Mouse (Mus musculus) gastrocnemius, adult 8-10 months (tissue): ENCODE results near the gene Mypop. TPM values are rescaled to one million over a fixed set of nuclear protein-coding genes. Genes with fewer than 3 reads are reported as not detected.

Experiments used
- DNase-seq, 2 experiments: peaks; one replicate each; pipeline ENCODE4 v3.0.0; 2022; ENCODE audit warnings: low spot score in 2 of 2
- total RNA-seq, 4 experiments: library from RNA; stranded (reverse); gene quantifications; 2 replicates each; pipeline ENCODE4 v1.2.4; 2022

The Mypop gene
- 10 to 100 TPM in 2 of 4 experiments, 1 to 10 TPM in 2; 8.0 to 10.6 (median 9.9) TPM for total RNA-seq

DNA sequence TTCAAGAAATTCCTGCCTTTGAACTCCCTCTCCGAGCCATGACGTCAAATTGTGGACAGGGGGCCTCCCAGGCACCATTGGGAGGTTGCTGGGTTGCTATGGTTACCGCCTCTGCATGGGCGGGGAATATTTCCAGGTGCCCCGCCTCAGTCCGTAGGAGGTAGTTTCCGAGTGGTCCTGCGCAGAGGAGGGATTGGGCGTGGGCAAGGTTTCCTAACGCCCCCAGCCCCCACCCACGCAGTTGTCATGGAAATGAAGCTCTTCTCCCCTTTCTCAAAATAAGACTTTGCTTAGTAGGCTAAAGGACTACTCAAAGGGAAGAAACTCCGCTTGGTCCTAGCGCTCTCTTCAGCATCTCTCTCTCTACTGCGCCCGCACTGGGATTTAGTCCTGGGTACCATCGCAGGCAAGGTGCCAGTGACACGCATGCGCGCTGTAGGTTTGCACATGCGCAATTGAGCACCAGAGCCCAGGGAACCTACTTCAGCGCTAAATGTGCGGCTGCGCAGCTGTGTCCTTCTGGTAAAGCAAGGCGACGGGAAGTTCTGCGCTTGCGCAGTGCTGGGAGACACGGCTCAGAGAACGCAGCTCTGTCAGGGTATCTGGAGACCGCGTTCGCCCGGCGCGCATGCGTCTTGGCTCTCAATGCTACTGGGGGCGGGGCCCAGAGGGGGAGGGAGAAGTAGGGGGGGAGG is at the start of gene Mypop:
Mypop (plus strand) TSS at position 645 of the 695 bp plus-strand sequence.
- peak; percentile 98 to 100 for DNase-seq

DNA sequence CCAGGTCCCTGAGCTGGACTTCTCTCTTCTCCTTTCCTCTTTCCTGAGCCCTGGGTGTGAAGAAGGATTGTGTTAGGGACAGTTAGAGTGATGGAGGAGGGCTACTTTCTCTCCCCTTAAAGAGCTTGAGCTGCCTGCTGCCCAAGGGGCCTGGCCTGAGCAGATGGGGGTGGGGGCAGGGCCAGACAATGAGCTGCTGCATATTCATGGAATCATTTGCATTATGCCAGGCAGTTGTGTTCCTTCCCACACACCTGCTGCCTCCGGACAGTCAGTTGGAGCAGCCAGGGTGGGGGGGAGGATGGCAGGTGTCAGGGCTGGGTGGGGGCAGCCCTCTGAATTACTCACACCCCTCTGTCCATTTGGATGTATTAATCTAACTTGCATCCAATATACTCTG is 48.7 kb upstream of the Mypop start:
- no peak for DNase-seq

DNA sequence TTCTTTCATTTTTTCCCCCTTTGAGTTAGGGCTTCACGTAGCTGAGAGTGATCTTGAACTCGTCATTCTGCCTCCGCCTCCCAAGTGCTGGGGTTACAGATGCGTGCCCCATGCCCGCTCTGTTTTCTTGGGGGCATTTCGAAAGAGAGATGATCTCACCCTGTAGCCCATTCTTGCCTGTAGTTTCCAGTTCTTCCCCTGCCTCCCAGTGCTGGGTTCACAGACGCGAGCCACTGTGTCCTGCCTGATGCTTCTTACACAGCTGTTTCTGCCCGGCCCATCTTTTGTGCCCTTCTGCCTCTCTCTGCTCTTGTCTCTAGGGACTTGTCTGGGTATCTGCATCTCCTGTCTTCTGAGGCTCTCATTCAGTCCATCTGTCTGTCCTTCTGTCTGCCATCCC is 48.2 kb upstream of the Mypop start:
- DNase-seq: no peak

DNA sequence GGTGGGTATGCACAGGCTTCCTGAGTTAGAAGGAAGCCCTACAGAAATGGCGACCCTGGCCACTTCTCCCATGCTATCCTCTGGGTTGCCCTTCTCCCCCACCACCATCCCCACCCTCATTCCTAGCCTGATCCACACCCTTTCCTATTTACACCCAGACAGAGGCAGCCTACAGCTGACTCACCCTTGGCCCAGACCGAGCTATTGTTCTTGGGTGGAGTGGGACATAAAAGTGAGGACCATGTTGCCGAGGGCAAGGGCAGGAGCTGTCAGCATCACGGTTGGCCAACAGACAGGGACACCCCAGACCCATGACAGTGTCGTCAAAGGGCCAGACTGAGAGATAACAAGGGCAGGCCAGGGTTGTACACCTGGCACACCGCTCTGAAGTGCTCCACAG is 42.9 kb upstream of the Mypop start:
- DNase-seq: no peak

GRCm38 (mm10) chr7:18949781-18950522 is 41.1 kb upstream of the Mypop start:
- DNase-seq: no peak

GRCm38 (mm10) chr7:18950523-18951315 is 40.3 kb upstream of the Mypop start:
- DNase-seq: no peak

DNA sequence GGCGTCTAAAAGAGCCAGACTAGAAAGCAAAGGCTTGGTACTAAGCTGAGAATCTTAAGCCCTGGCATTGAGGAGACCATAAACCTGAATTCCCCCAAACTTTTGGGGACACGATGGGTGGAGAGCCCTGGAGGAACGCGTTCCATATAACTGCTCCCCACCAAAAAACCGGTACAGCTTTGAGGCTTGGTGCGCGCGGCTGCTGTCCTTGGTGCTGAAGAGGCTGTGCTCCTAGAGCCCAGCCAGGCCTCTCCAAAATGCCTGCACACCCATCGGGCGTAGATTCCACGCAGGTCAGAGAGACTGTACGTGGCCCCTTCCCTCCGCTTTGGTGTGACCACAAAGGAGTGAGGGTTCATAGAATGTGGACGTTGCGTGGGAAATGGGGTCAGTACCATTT is 39.6 kb upstream of the Mypop start:
- no peak for DNase-seq

GRCm38 (mm10) chr7:18957569-18958383 is 33.3 kb upstream of the Mypop start:
- DNase-seq: peak; percentile 13 to 32

GRCm38 (mm10) chr7:18958384-18958766 is 32.7 kb upstream of the Mypop start:
- DNase-seq: no peak

DNA sequence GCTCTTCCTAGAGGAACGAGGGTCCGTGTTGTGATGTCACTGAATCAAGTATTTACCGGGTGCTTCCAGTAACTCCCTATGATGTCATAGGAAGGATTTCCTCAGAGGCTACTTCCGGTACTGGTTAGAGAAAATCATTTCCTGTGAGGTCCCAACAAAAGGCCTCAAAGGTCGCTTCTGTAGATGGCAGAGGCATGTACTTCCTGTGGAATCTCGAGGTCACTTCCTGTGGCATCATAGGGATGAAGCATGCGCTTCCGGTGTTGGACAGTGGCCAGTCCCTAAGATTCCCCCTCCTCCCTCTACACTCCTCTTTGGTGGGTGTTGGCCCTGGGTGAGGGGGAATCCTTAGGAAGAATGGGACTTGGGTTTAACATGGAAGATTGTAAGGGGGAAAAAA is 31.6 kb upstream of the Mypop start:
- no peak for DNase-seq

DNA sequence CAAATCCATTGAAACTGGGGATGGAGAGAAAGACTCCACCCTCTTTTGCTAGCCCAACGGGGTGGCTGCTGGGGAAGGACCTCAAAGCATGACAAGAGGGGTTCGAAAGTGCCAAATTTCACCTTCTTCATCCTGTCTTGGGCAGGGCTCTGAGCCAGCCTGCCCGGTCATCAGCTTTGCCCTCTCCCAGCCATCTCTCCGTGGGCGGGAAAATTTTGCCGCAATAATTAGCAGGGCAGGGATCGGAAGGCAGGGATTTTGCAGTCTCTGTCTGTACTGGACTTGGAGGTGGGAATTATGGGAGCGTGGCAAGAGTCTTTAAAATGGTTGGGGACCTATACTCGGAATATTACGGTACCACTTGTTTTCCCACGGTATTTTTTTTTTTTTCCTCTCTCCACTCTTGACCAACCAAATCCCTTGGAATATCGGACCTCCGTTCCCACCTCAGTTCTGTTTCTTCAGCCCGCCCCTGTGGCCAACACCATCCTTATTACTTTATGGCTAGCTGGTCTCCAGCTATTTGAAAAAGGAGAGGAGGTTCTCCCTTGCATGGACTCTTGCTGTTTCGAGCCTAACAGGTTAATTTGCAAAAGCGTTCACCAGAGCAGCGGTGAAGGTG is 28.8 kb upstream of the Mypop start:
- no peak for DNase-seq

- no peak for DNase-seq
Measured at GRCm38 (mm10) chr7:18962795-18963194, 28.2 kb upstream of the Mypop start.

DNA sequence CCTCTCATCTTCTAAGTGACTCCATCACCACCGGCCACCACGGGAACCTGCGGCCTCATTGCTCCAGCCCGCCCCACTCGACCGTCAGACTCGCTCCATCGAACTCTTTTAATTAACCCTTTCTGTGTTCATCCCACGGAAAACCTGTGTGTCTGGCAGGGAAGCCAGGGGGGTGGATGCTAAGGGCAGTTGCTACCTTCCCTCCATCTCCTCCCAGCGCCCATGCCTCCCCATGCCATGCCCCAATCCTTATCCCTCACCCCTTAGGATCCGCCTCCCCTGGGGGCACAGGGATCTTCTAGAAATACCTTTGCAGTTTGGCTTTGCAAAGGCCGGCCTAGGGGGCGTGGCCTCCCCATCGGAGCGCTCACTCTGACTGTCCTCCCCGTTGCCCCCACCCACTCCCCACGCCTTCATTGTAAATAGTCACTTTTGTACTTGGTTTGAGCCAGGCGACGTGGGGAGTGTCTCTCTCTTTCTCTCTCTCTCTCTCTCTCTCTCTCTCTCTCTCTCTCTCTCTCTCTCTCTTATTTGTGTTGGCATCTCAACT is 27.7 kb upstream of the Mypop start:
- DNase-seq: no peak

DNA sequence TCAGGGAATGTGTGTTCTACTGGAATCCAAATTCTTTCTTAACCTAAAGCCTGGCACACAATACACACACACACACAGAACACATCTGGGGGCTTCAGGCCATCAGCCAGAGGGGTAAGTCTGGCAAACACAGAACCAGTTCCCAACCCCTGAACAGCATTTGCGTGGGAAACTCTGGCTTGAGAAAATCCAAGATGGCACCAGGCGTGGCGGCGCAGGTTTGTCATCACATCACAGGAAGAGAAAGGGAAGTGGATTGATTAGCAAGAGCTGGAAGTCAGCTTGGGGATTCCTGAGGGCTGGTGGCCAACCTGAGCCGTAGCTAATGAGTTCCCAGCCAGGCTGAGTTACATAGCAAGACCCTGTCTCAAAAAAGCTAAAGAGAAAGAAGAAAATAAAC is 25.7 kb upstream of the Mypop start:
- DNase-seq: no peak

DNA sequence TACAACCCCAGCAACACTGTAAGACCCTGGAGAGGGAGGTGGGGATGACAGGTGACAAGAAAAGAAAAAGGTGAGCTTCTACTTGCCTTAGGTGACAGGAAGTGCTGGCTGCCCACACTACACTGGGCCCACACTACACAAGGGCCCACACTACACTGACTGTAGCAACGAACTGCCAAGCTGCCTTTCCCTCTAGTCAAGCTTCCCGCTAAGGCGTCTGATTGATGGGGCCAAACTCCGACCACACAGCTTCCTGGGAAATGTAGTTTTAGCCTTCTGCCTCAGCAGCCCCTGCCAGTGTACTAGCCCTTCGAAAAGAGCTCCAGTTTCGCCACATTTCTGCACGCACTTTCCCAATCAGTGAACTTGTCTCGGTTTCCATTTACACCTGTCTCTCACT is 23.4 kb upstream of the Mypop start:
- no peak for DNase-seq

GRCm38 (mm10) chr7:18970956-18971355 is 20.1 kb upstream of the Mypop start:
- DNase-seq: no peak

DNA sequence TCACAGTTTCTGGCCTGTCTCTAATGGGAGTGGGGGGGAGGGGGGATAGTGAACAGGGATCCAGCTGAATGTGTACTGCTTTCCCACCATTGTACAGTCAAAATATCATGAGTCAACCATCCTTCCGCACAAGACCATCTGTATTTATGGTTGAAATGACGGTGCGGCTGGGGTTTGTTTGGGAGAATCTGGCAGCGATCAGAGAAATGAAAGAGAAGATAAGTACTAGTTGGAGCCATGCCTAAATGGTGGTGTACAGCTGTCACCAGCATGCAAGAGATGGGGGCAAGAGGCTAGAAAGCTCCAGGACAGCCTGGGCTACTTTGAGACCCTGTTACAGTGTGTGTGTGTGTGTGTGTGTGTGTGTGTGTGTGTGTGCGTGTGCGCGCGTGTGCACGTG is 12.7 kb upstream of the Mypop start:
- DNase-seq: no peak

DNA sequence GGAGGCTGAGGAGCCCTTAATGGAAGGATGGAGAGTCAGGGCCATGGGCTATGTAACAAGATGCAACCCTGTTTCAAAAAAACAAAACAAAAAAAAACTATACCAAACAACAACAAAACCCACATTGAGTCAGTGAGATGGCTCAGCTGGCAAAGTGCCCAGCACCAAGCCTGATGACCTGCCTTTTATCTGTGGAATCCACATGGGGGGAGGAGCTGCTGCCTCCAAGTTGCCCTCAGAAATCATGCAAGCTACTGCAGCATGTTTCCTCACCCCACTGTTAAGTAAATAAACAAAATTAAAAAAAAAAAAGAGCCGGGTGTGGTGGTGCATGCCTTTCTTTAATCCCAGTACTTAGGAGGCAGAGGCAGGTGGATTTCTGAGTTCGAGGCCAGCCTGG is 4.5 kb upstream of the Mypop start:
- no peak for DNase-seq

DNA sequence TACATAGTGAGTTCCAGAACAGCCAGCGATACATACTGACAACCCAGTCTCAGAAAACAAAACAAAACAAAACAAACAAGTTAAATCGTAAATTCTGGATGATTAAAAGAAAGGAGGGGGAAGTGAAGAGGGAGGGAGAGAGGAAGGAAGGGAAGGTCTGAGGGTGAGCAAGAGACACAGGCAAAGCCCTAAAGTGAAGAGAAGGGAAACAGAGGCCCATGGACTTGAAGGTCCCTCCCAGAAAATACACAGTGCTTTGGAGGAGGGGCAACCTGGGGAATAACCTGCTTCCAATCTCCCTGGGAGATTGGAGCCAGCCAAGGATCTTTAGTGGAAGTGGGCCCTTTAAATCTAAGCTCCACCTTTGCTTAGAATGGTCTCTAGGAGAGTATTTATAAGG is 3.9 kb upstream of the Mypop start, which contains the start of gene Nanos2:
Nanos2 (plus strand) TSS at position 301 of the 400 bp plus-strand sequence.
- DNase-seq: no peak

DNA sequence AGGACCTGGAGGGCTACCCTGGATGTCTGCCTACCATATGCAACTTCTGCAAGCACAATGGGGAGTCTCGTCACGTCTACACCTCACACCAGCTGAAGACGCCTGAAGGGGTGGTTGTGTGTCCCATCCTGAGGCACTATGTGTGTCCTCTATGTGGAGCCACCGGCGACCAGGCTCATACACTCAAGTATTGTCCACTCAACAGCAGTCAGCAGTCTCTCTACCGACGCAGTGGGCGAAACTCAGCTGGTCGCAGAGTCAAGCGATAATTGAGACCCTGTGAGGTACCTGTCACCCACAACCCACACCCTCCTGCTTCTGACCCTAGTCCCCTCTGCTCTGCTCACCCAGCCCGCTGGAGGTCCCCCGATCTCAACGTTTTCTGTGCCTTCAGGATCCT is 3.3 kb upstream of the Mypop start:
- DNase-seq: no peak

- DNase-seq: no peak
Measured at GRCm38 (mm10) chr7:18988780-18989179, 2.3 kb upstream of the Mypop start.
